Mouse (Mus musculus) liver, adult 2 months (tissue): ENCODE data around the gene Fmo5. TPM values are rescaled to one million over a fixed set of nuclear protein-coding genes. Genes with fewer than 3 reads are reported as not detected.

ENCODE experiments used
- DNase-seq: peaks from one replicate; pipeline ENCODE4 v3.0.0-alpha.2; 2011; ENCODE audit warnings: low read depth, low spot score; ENCODE audit errors: extremely low read depth
- H3K27ac ChIP-seq: fragments of 200-500 bp; replicated peaks from 2 replicates; pipeline ENCODE4 v1.5.1; 2012; ENCODE audit warnings: low read depth, mild to moderate bottlenecking, control low read depth, inconsistent platforms, low read length; ENCODE audit not compliant: insufficient read depth
- H3K27me3 ChIP-seq: fragments of 200-500 bp; 2 replicates; pipeline ENCODE4 v1.6.1; 2012; ENCODE audit warnings: mild to moderate bottlenecking, moderate library complexity, low read length, inconsistent platforms; ENCODE audit not compliant: control insufficient read depth, insufficient read depth
- H3K36me3 ChIP-seq: fragments of 200-500 bp; 2 replicates; pipeline ENCODE4 v1.6.1; 2012; ENCODE audit warnings: low read length, inconsistent platforms; ENCODE audit not compliant: control insufficient read depth, insufficient read depth
- H3K4me1 ChIP-seq: fragments of 200-500 bp; 2 replicates; pipeline ENCODE4 v1.6.1; 2011; ENCODE audit warnings: low read length; ENCODE audit not compliant: control insufficient read depth, insufficient read depth
- H3K4me3 ChIP-seq: fragments of 200-500 bp; 2 replicates; pipeline ENCODE4 v1.5.1; 2011; ENCODE audit warnings: low read depth, mild to moderate bottlenecking, control low read depth, low read length, moderate library complexity; ENCODE audit not compliant: insufficient read depth
- H3K79me2 ChIP-seq: fragments of 200-500 bp; 2 replicates; pipeline ENCODE4 v1.6.1; 2012; ENCODE audit warnings: inconsistent platforms, mild to moderate bottlenecking, low read length, moderate library complexity; ENCODE audit not compliant: control insufficient read depth, insufficient read depth
- H3K9ac ChIP-seq: fragments of 200-500 bp; 2 replicates; pipeline ENCODE4 v1.6.1; 2012; ENCODE audit warnings: low read depth, mild to moderate bottlenecking, control low read depth, inconsistent platforms, low read length
- CTCF ChIP-seq: fragments of 200-500 bp; IDR thresholded peaks from 2 replicates; pipeline ENCODE4 v1.5.1; 2011; ENCODE audit warnings: low read depth, low read length, control low read depth
- POLR2A ChIP-seq: fragments of 200-500 bp; IDR thresholded peaks from 2 replicates; pipeline ENCODE4 v1.6.1; 2011; ENCODE audit warnings: low read length, control low read depth; ENCODE audit not compliant: insufficient read depth; ENCODE audit errors: extremely low read depth
- WGBS: fragments of 180-500 bp; shearing (Covaris S2); methylation state at CpG from one replicate; pipeline ENCODE4 v1.1.7; 2018; 5-methylcytosine and 5-hydroxymethylcytosine counted together
- polyA plus RNA-seq: library from polyadenylated mRNA; depleted of rRNA; stranded (reverse); fragments of >200 nt; gene quantifications from 2 replicates; pipeline ENCODE4 v1.2.3, GENCODE M21; 2012
- total RNA-seq: library from RNA; depleted of rRNA; stranded (reverse); fragments of >200 nt; gene quantifications from 2 replicates; pipeline ENCODE4 v1.2.3, GENCODE M21; 2014

Gene Fmo5
- total and polyA plus RNA-seq, 2 experiments: 145 to 352 TPM

- Histone ChIP-seq H3K4me1 (peaks cover 25% of the 10 kb centered on the region), H3K27ac (peak overlapping the region; percentile 29), H3K9ac (no peak overlapping the region), H3K27me3 (no peaks in the 10 kb centered on the region), H3K4me3 (no peak overlapping the region), H3K79me2 (peaks cover 4% of the 10 kb centered on the region; the same call in 1 of the 2 replicates), H3K36me3 (peaks cover 61% of the 10 kb centered on the region)
- no peak for TF ChIP-seq CTCF
- TF ChIP-seq POLR2A: no peak
- DNase-seq: peak; percentile 83
- 21% methylated on average over 3 of the region's 3 CpGs for WGBS
These were observed 5.7 kb downstream of the Fmo5 start for GRCm38 (mm10) chr3:97634288-97634761.

GRCm38 (mm10) chr3:97641396-97641795 is 12.8 kb downstream of the Fmo5 start:
- no peaks in the 10 kb centered on the region for H3K27me3 ChIP-seq
- peak overlapping the region; percentile 38; the same call in 1 of the 2 replicates for H3K27ac ChIP-seq
- peaks cover 17% of the 10 kb centered on the region for H3K4me1 ChIP-seq
- no peak for TF ChIP-seq CTCF
- no peak for TF ChIP-seq POLR2A
- H3K9ac ChIP-seq: 0 out of 2 replicates have a peak overlapping the region, but pooled peaks have one; percentile 6
- WGBS: 55% methylated on average over 4 of the region's 4 CpGs
- H3K36me3 ChIP-seq: peaks cover 83% of the 10 kb centered on the region
- no peak overlapping the region for H3K4me3 ChIP-seq
- DNase-seq: peak; percentile 54
- no peaks in the 10 kb centered on the region for H3K79me2 ChIP-seq

GRCm38 (mm10) chr3:97642001-97642400 is 13.4 kb downstream of the Fmo5 start:
- no peaks in the 10 kb centered on the region for H3K27me3 ChIP-seq
- TF ChIP-seq CTCF (no peak), POLR2A (no peak)
- WGBS: 40% methylated on average over 9 of the region's 9 CpGs
- H3K79me2 ChIP-seq: no peaks in the 10 kb centered on the region
- H3K9ac ChIP-seq: no peak overlapping the region
- H3K27ac ChIP-seq: peak overlapping the region; percentile 90
- peak; percentile 58 for DNase-seq
- peaks cover 83% of the 10 kb centered on the region for H3K36me3 ChIP-seq
- H3K4me3 ChIP-seq: no peak overlapping the region
- peaks cover 17% of the 10 kb centered on the region; the same call in 1 of the 2 replicates for H3K4me1 ChIP-seq

GRCm38 (mm10) chr3:97648518-97648917 is 19.9 kb downstream of the Fmo5 start:
- Histone ChIP-seq H3K9ac (no peak overlapping the region), H3K79me2 (no peaks in the 10 kb centered on the region), H3K4me1 (peaks cover 30% of the 10 kb centered on the region), H3K27me3 (no peaks in the 10 kb centered on the region), H3K27ac (peak overlapping the region; percentile 53; the same call in 1 of the 2 replicates), H3K4me3 (no peak overlapping the region), H3K36me3 (peaks cover 80% of the 10 kb centered on the region)
- 11% methylated on average over 1 of the region's 1 CpGs for WGBS
- no peak for TF ChIP-seq CTCF
- no peak for TF ChIP-seq POLR2A
- peak; percentile 69 for DNase-seq

- H3K27ac ChIP-seq: no peak overlapping the region
- WGBS: 68% methylated on average over 3 of the region's 3 CpGs
- DNase-seq: no peak
- TF ChIP-seq POLR2A: no peak
- no peak for TF ChIP-seq CTCF
- H3K79me2 ChIP-seq: no peaks in the 10 kb centered on the region
- H3K36me3 ChIP-seq: peaks cover 77% of the 10 kb centered on the region
- no peak overlapping the region for H3K9ac ChIP-seq
- no peak overlapping the region for H3K4me3 ChIP-seq
- peaks cover 30% of the 10 kb centered on the region for H3K4me1 ChIP-seq
- H3K27me3 ChIP-seq: no peaks in the 10 kb centered on the region
These were observed 20.4 kb downstream of the Fmo5 start for GRCm38 (mm10) chr3:97649022-97649421.

- H3K27ac ChIP-seq: 0 out of 2 replicates have a peak overlapping the region, but pooled peaks have one; percentile 23
- H3K9ac ChIP-seq: no peak overlapping the region
- WGBS: 68% methylated on average over 6 of the region's 6 CpGs
- no peak overlapping the region for H3K4me3 ChIP-seq
- peaks cover 73% of the 10 kb centered on the region for H3K36me3 ChIP-seq
- DNase-seq: peak; percentile 72
- no peaks in the 10 kb centered on the region for H3K27me3 ChIP-seq
- no peak for TF ChIP-seq POLR2A
- no peak for TF ChIP-seq CTCF
- H3K4me1 ChIP-seq: peaks cover 30% of the 10 kb centered on the region
- H3K79me2 ChIP-seq: no peaks in the 10 kb centered on the region
These were observed 20.9 kb downstream of the Fmo5 start for GRCm38 (mm10) chr3:97649469-97649868.
